Mouse (Mus musculus): Measurements from ENCODE around the gene Rftn2. TPM values are rescaled to one million over a fixed set of nuclear protein-coding genes. Genes with fewer than 3 reads are reported as not detected.
A peak's percentile ranks its signal among the peaks of the same experiment; 100 is the strongest.

The Rftn2 gene
- total RNA-seq, 2 experiments from 2014 or later = 4.7 to 5.1 TPM

- no peak for DNase-seq
Measured at GRCm38 (mm10) chr1:55210202-55210965, 16.2 kb downstream of the Rftn2 start.

- no peak for DNase-seq
Measured at GRCm38 (mm10) chr1:55208500-55209140, 18.0 kb downstream of the Rftn2 start.

GRCm38 (mm10) chr1:55207561-55207960, 19.0 kb downstream of the Rftn2 start:
- no peak for DNase-seq

- DNase-seq = no peak
Measured at GRCm38 (mm10) chr1:55205808-55206327, 20.7 kb downstream of the Rftn2 start.

GRCm38 (mm10) chr1:55201850-55202752, 24.5 kb downstream of the Rftn2 start:
- peak; percentile 66 for DNase-seq

GRCm38 (mm10) chr1:55198719-55199118, 27.9 kb downstream of the Rftn2 start:
- no peak for DNase-seq

- DNase-seq = no peak
Measured at GRCm38 (mm10) chr1:55196327-55197003, 30.1 kb downstream of the Rftn2 start.

- DNase-seq = no peak
Measured at GRCm38 (mm10) chr1:55195021-55195420, 31.6 kb downstream of the Rftn2 start.

- no peak for DNase-seq
Measured at GRCm38 (mm10) chr1:55194064-55194915, 32.3 kb downstream of the Rftn2 start.

GRCm38 (mm10) chr1:55193316-55193715, 33.3 kb downstream of the Rftn2 start:
- DNase-seq = no peak

GRCm38 (mm10) chr1:55192824-55193223, 33.8 kb downstream of the Rftn2 start:
- no peak for DNase-seq

- no peak for DNase-seq
Measured at GRCm38 (mm10) chr1:55192015-55192414, 34.6 kb downstream of the Rftn2 start.

- no peak for DNase-seq
Measured at GRCm38 (mm10) chr1:55186592-55187210, 39.9 kb downstream of the Rftn2 start.

GRCm38 (mm10) chr1:55185718-55186117, 40.9 kb downstream of the Rftn2 start:
- DNase-seq = no peak

- DNase-seq = no peak
Measured at GRCm38 (mm10) chr1:55182392-55182791, 44.2 kb downstream of the Rftn2 start.

GRCm38 (mm10) chr1:55179917-55180566, 46.5 kb downstream of the Rftn2 start:
- no peak for DNase-seq

GRCm38 (mm10) chr1:55174558-55175034, 52.0 kb downstream of the Rftn2 start:
- DNase-seq = no peak

- no peak for DNase-seq
Measured at GRCm38 (mm10) chr1:55173720-55174557, 52.6 kb downstream of the Rftn2 start.

Data from gastrocnemius, postnatal 25 days (tissue).